Mouse (Mus musculus): ENCODE results near the gene Stk4. TPM values are rescaled to one million over a fixed set of nuclear protein-coding genes. Genes with fewer than 3 reads are reported as not detected.
A peak's percentile ranks its signal among the peaks of the same experiment; 100 is the strongest.

Stk4 gene
- polyA plus RNA-seq, 1 experiment, result 14.8 TPM

DNA sequence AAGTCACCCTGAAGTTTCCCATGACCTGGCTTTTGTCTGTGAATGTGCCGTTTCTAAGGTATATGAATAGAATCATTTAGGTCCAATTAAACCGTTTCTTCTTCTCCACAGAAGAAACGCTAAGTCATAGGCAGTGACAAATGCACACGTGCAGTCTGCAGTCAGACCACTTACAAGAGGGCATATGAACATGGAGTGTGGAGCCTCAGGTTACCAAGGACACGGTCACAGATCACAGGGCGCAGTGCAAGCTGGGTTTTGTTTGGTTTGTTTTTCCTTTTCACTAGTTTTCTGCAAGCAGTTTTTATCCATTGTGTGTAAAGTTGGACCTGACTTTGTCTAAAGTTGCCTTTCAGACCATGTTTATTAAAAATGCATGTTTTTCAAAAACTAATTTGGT is 73.9 kb downstream of the Stk4 start:
- Histone ChIP-seq H3K4me3 (ENCODE audit: control insufficient read depth, low read depth, low read length) (no peak overlapping the region), H3K36me3 (ENCODE audit: control insufficient read depth, insufficient read depth, low read length) (no peaks in the 10 kb centered on the region), H3K27me3 (ENCODE audit: control insufficient read depth, insufficient read depth, low read length) (no peaks in the 10 kb centered on the region), H3K4me1 (ENCODE audit: control insufficient read depth, insufficient read depth, low read length) (no peaks in the 10 kb centered on the region), H3K27ac (ENCODE audit: control insufficient read depth, insufficient read depth, low read depth, low read length) (no peak overlapping the region)
- TF ChIP-seq POLR2A (IDR thresholded peaks at IDR 0.05; ENCODE audit: control insufficient read depth, low read depth, low read length), result no peak

DNA sequence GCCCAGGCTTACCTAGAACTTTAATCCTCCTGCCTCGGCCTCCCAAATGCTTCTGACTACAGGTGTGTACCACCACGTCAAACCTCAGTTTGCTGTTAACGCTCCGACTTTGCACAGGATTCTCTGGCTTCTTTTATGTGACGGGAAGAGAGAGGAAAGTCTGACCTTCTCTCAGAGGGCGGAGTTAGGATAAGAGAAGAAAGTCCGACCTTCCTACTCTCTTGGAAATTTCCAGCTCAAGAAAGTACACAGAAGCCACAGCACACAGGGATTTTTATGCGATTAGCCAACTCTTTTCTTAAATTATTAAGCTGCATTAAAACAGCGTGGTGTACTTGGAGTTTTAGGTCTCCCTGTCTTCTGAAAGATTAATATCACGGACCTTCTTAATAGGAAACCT is 74.4 kb downstream of the Stk4 start:
- no peak for TF ChIP-seq POLR2A (IDR thresholded peaks at IDR 0.05; ENCODE audit: control insufficient read depth, low read depth, low read length)
- no peak for TF ChIP-seq CTCF (IDR thresholded peaks at IDR 0.05; ENCODE audit: control insufficient read depth, insufficient read depth, insufficient replicate concordance, low read depth, low read length)
- Histone ChIP-seq H3K27me3 (ENCODE audit: control insufficient read depth, insufficient read depth, low read length) (no peaks in the 10 kb centered on the region), H3K4me1 (ENCODE audit: control insufficient read depth, insufficient read depth, low read length) (no peaks in the 10 kb centered on the region), H3K27ac (ENCODE audit: control insufficient read depth, insufficient read depth, low read depth, low read length) (peak overlapping the region; percentile 23; the same call in 1 of the 2 replicates), H3K36me3 (ENCODE audit: control insufficient read depth, insufficient read depth, low read length) (no peaks in the 10 kb centered on the region), H3K4me3 (ENCODE audit: control insufficient read depth, low read depth, low read length) (no peak overlapping the region)

DNA sequence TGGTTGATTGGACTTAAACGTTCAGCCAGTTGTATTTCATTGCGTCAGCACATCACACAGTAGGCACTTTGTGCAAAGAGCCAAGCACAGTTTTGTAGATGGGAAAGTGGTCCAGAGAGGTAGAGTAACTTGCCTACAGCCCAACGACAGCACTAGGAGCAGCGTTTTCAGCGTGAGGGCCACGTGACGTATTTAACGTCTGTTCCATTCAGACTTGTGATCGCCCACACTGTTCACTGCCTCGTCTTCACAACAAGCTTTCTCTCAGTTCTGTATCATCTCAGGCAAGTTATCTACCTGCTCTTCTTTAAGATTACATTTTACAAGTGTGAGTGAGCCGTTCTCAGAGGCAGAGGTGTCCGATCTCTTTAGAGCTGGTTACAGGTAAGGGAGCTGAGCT is 76.4 kb downstream of the Stk4 start:
- H3K4me1 ChIP-seq (ENCODE audit: control insufficient read depth, insufficient read depth, low read length), result no peaks in the 10 kb centered on the region
- H3K36me3 ChIP-seq (ENCODE audit: control insufficient read depth, insufficient read depth, low read length), result no peaks in the 10 kb centered on the region
- TF ChIP-seq CTCF (IDR thresholded peaks at IDR 0.05; ENCODE audit: control insufficient read depth, insufficient read depth, insufficient replicate concordance, low read depth, low read length), result no peak
- TF ChIP-seq POLR2A (IDR thresholded peaks at IDR 0.05; ENCODE audit: control insufficient read depth, low read depth, low read length), result no peak
- no peaks in the 10 kb centered on the region for H3K27me3 ChIP-seq (ENCODE audit: control insufficient read depth, insufficient read depth, low read length)
- H3K27ac ChIP-seq (ENCODE audit: control insufficient read depth, insufficient read depth, low read depth, low read length), result no peak overlapping the region
- H3K4me3 ChIP-seq (ENCODE audit: control insufficient read depth, low read depth, low read length), result no peak overlapping the region

DNA sequence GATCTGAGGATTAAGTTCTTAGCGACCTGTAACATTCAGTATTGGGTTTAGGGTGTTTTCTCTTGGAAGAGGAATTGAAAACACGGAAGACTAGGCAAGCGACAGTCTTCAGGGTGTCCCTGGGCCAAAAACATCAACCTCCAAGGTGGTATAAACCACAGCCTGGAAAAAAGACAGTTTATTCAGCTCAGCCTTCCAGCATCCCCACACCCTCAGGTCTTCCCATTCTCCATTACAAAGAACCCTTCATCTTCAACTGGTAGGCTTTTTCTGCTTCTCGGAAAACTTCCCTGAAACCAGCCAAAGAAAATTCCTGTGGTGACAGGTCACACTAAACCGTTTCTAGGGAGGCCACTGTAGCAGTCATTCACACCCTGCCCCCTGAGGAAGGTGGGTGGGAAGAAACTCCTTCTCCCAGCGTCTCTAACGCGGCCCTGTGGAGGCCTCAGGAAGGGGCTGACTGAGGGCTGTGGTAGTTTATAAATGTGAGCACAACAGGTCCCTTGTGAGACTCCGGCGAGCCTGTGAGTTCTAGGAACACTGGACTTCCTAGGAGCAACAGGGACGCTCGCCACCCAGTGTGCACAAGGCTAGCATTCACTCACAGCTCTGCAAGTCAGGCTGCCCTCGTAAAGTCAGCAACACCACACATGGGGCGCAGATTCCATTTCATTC is 80.1 kb downstream of the Stk4 start:
- H3K27me3 ChIP-seq (ENCODE audit: control insufficient read depth, insufficient read depth, low read length), result no peaks in the 10 kb centered on the region
- TF ChIP-seq POLR2A (IDR thresholded peaks at IDR 0.05; ENCODE audit: control insufficient read depth, low read depth, low read length), result no peak
- TF ChIP-seq CTCF (IDR thresholded peaks at IDR 0.05; ENCODE audit: control insufficient read depth, insufficient read depth, insufficient replicate concordance, low read depth, low read length), result no peak
- no peak overlapping the region for H3K27ac ChIP-seq (ENCODE audit: control insufficient read depth, insufficient read depth, low read depth, low read length)
- peaks cover 2% of the 10 kb centered on the region for H3K36me3 ChIP-seq (ENCODE audit: control insufficient read depth, insufficient read depth, low read length)
- H3K4me3 ChIP-seq (ENCODE audit: control insufficient read depth, low read depth, low read length), result no peak overlapping the region
- no peaks in the 10 kb centered on the region for H3K4me1 ChIP-seq (ENCODE audit: control insufficient read depth, insufficient read depth, low read length)

DNA sequence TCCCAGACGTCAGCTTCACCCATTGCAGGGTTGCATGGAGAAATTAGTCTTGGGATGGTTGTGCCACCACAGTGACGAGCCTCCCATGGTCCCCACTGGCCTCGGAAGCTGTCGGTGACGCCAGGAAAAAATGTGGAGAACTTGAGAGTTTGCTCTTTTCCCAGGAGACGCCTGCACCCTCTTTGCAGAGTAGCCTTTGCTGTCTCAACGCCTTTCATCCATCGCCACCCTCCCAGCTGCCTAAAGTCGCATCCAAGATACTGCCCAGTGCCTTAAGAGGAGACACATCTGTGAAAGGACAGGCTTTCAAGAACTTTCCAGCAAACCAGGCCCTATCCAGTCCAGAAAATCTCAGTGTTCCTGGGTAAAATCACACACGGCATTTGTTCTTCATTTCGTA is 82.2 kb downstream of the Stk4 start:
- no peak overlapping the region for H3K4me3 ChIP-seq (ENCODE audit: control insufficient read depth, low read depth, low read length)
- peaks cover 2% of the 10 kb centered on the region for H3K36me3 ChIP-seq (ENCODE audit: control insufficient read depth, insufficient read depth, low read length)
- TF ChIP-seq CTCF (IDR thresholded peaks at IDR 0.05; ENCODE audit: control insufficient read depth, insufficient read depth, insufficient replicate concordance, low read depth, low read length), result no peak
- no peak for TF ChIP-seq POLR2A (IDR thresholded peaks at IDR 0.05; ENCODE audit: control insufficient read depth, low read depth, low read length)
- H3K27me3 ChIP-seq (ENCODE audit: control insufficient read depth, insufficient read depth, low read length), result no peaks in the 10 kb centered on the region
- no peaks in the 10 kb centered on the region for H3K4me1 ChIP-seq (ENCODE audit: control insufficient read depth, insufficient read depth, low read length)
- no peak overlapping the region for H3K27ac ChIP-seq (ENCODE audit: control insufficient read depth, insufficient read depth, low read depth, low read length)

DNA sequence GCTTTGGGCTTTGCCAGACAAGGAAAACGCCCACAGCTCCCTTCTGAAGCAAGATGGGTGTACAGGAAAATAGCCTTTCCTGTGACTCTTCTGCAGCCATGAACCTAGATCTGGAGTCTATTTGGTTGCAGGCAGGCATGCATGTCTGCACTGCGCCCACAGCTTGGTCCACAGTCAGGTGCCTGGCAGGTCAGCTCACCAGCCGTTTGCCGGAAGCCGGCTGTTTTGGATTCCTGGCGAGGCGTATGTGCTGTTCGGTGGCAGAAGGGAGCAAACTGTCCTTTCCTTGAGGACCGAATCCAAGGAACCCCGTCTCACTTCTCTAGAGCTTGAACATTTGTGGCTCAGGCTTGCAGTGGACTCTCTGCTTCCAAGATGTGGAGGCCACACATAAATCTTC is 83.9 kb downstream of the Stk4 start:
- no peak overlapping the region for H3K27ac ChIP-seq (ENCODE audit: control insufficient read depth, insufficient read depth, low read depth, low read length)
- no peaks in the 10 kb centered on the region for H3K4me1 ChIP-seq (ENCODE audit: control insufficient read depth, insufficient read depth, low read length)
- peaks cover 2% of the 10 kb centered on the region for H3K36me3 ChIP-seq (ENCODE audit: control insufficient read depth, insufficient read depth, low read length)
- H3K27me3 ChIP-seq (ENCODE audit: control insufficient read depth, insufficient read depth, low read length), result no peaks in the 10 kb centered on the region
- H3K4me3 ChIP-seq (ENCODE audit: control insufficient read depth, low read depth, low read length), result no peak overlapping the region
- TF ChIP-seq POLR2A (IDR thresholded peaks at IDR 0.05; ENCODE audit: control insufficient read depth, low read depth, low read length) (no peak), CTCF (IDR thresholded peaks at IDR 0.05; ENCODE audit: control insufficient read depth, insufficient read depth, insufficient replicate concordance, low read depth, low read length) (no peak)

DNA sequence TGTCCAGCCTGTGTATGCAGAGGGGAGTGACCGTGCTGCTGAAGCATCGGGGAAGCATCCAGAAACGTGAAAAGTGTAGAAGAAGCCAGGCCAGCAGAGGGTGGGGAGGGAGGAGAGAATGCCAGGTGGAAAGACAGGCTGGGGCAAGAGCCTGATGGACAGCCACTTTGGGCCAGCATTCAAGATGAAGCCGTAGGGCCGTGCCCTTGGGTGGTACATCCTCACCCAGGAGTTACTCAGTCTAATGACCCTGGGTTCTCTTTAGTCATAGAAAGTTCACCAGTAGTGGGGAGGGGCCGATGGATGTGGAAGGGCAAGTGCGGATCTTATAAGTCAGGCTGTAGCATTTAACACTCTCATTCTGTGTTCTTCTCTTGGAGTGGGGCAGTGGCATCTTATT is 86.0 kb downstream of the Stk4 start:
- TF ChIP-seq POLR2A (IDR thresholded peaks at IDR 0.05; ENCODE audit: control insufficient read depth, low read depth, low read length), result no peak
- no peak for TF ChIP-seq CTCF (IDR thresholded peaks at IDR 0.05; ENCODE audit: control insufficient read depth, insufficient read depth, insufficient replicate concordance, low read depth, low read length)
- H3K4me3 ChIP-seq (ENCODE audit: control insufficient read depth, low read depth, low read length), result no peak overlapping the region
- H3K36me3 ChIP-seq (ENCODE audit: control insufficient read depth, insufficient read depth, low read length), result peaks cover 2% of the 10 kb centered on the region
- H3K4me1 ChIP-seq (ENCODE audit: control insufficient read depth, insufficient read depth, low read length), result no peaks in the 10 kb centered on the region
- no peaks in the 10 kb centered on the region for H3K27me3 ChIP-seq (ENCODE audit: control insufficient read depth, insufficient read depth, low read length)
- H3K27ac ChIP-seq (ENCODE audit: control insufficient read depth, insufficient read depth, low read depth, low read length), result no peak overlapping the region

DNA sequence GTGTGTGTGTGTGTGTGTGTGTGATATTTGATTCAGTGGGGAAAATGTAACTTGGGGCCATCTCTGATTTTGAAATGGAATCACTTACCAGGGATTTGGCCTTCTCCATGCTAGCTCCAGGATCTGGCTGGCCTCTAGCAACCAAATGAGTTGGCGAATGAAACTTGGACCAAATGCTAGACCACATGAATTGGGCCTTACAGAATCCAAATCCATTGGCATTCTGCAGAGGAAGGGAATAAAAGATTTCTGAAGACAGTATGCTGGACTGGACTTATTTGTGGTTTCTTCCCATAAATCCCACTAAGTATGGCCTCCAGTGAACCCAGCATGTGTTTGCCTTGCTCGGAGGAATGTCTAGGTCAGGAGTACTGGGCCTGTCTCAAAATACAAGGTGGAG is 88.7 kb downstream of the Stk4 start:
- H3K36me3 ChIP-seq (ENCODE audit: control insufficient read depth, insufficient read depth, low read length), result no peaks in the 10 kb centered on the region
- TF ChIP-seq POLR2A (IDR thresholded peaks at IDR 0.05; ENCODE audit: control insufficient read depth, low read depth, low read length), result no peak
- no peaks in the 10 kb centered on the region for H3K4me1 ChIP-seq (ENCODE audit: control insufficient read depth, insufficient read depth, low read length)
- no peak overlapping the region for H3K4me3 ChIP-seq (ENCODE audit: control insufficient read depth, low read depth, low read length)
- no peaks in the 10 kb centered on the region for H3K27me3 ChIP-seq (ENCODE audit: control insufficient read depth, insufficient read depth, low read length)
- H3K27ac ChIP-seq (ENCODE audit: control insufficient read depth, insufficient read depth, low read depth, low read length), result no peak overlapping the region

Data from testis, adult 2 months (tissue).